Mouse (Mus musculus) neutrophil, adult 5-6 weeks (primary cell): Measurements from ENCODE around the gene Znfx1. TPM values are rescaled to one million over a fixed set of nuclear protein-coding genes. Genes with fewer than 3 reads are reported as not detected.
A peak's percentile ranks its signal among the peaks of the same experiment; 100 is the strongest.

ENCODE experiments used
- ATAC-seq: fragments of 151-379, 151-347 bp; 2 replicates; pipeline ENCODE4 v1.8.0; 2017; ENCODE audit warnings: mild to moderate bottlenecking, moderate TSS enrichment; ENCODE audit not compliant: insufficient number of reproducible peaks, poor library complexity, low FRiP score, severe bottlenecking; ENCODE audit errors: extremely low read depth
- total RNA-seq: library from RNA; stranded (forward); fragments of 200-1000 nt; gene quantifications from 2 replicates; pipeline ENCODE4 v1.2.3, GENCODE M21; 2017

Gene Znfx1
- total RNA-seq: 60.8 and 65.7 TPM in 2 replicates

GRCm38 (mm10) chr2:167062965-167063880 lies at the start of gene Znfx1:
Gene Znfx1 (minus strand): TSS chr2:167063015.
- peak; percentile 86 for ATAC-seq

DNA sequence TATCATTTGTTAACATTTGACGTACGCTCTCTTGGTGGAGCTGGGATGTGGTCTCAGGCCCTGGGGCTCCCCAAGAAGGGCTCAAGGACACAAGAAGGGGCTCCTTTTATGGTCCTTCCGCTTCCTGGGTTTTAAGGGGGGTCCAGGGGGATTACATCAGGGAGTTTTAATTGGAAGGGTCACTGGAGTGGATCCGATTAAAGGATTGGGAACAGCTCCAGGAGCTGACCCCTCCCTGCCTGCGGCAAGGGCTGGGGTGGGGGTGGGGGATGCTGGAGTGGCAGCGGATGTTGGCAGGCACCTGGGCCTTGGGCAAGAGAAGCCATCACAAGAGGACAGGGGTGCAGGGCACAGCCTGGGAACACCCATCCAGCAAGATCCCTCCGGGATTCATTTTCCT lies 49.4 kb upstream of the Znfx1 start:
- ATAC-seq: no peak

- no peak for ATAC-seq
Observed at GRCm38 (mm10) chr2:167109506-167109905, 46.7 kb upstream of the Znfx1 start.

DNA sequence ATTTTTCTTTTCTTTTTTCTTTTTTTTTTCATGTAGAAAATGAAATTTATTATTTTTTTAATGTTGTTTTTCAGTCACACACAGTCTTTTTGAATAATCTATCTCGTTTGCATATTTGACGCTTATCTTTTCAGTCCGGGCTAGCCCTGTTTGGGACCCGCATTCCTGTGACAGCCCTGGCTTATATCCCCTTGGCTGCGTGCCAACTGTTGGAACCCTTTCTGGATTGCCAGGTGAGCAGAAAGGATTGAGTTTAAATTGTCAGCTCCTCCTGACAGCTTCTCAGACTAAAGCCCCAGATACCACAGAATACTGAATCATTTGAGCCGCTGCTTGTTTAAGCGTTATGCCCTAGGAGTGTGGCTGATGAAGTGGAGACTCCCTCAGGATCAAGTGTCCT lies 40.7 kb upstream of the Znfx1 start:
- no peak for ATAC-seq

DNA sequence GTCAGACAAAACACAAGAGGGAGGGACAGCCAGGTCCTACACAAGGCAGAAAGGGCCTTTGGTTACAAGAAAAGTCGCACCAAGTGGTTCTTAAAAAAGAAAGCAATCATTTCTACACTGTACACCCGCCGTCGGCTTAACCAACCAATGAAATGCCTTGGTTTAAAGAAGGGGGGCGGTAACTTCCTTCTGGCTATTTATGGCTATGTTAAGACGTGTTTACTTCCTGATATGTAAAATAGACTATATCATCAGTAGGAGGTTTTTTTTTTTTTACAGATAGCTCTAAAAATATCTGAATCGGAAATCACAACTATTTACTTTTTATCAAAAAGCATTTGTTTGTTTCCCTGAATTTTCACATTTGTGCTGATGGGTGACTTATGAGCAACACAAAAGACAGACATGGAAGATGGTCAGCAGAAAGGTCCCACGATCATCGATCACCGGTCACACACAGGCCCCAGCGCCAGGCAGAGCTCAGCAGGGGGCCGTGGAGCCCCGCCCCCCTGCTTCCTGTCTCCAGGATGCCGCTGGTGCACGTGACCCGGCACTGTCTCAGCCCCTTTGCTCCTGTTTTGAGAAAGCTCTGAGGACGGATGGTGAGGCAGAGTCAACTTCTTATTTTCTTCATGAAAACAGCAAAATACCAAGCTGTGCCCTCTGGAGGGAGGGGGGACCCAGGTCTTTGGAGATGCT lies 39.1 kb upstream of the Znfx1 start:
- peak; percentile 87 for ATAC-seq

DNA sequence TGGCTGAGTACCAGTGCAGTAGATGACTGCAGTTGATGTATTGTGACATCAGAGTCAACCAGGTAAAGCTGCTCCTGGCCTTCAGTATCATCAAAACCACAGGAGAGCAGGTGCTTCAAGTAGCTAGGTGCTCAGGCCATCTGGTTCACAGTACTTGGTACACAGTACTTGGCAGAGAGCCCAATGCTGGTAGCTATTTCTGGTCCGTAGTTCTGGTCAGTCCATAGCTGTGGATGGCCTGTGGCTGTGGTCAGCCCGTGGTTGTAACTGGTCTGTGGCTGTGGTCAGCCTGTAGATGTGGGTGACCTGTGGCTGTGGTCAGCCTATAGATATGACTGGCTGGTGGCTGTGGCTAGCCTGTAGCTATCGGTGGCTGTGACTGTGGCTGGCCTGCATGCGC lies 31.9 kb upstream of the Znfx1 start:
- ATAC-seq: no peak

- peak; percentile 36; the same call in 1 of the 2 replicates for ATAC-seq
Observed at GRCm38 (mm10) chr2:167093171-167093900, 30.5 kb upstream of the Znfx1 start.

DNA sequence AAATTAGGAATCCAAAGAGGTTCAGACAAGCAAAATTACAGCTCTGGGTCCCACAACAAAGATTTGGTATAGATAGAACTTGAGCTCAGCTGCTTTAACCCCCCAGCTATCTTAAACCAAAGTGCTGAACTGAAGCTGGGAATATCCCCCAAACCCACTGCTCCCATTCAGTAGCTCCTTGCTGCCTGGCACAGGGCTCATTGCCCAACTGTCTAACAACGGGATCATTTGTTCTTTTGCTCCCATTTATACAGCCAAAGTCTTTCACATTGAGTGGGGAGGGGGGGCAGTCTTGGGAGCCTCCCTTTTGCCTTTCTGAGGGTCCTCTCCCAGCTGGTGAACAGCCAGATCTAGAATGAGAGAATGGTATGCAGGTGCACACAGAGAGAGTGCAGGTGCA lies 27.5 kb upstream of the Znfx1 start:
- no peak for ATAC-seq

DNA sequence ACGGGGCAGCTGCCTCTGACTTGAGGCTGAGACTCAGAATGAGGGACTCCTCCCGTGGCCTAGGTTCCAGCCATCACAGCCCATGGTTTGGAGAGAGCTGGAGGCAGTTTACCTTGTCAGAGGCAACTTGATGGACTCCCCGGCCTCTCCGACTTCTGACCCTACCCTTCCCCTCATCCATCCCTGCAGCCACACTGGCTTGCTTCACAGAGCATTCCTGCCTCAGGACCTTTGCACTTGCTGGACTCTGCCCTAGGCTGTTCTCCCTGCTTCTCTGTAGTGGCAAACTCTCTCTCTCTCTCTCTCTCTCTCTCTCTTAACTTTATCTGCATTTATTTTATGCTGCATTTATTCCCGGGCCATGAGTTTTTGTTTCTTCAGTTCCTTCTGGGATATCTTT lies 24.0 kb upstream of the Znfx1 start:
- ATAC-seq: no peak

- no peak for ATAC-seq
Observed at GRCm38 (mm10) chr2:167086092-167086491, 23.3 kb upstream of the Znfx1 start.

GRCm38 (mm10) chr2:167081639-167082038 lies 18.8 kb upstream of the Znfx1 start:
- ATAC-seq: peak; percentile 88

DNA sequence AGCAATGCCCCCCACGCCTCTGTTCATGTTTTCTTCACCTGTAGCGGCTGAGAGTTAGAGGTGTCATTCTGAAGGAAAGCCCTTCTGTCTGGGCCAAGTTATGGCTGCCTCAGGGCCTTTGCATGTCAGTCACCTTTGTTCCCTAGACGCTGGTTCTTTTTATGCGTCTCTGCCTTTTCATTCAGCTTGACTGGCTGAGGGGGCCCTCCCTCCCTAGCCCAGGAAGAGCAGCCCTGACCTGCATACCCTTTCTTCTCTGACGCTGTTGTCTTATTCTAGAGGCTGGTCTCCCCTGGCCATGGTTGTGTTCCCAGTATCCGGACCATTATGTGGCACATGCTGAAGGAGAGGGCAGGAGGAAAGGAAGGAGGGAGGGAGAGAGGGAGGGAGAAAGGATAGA lies 18.3 kb upstream of the Znfx1 start:
- ATAC-seq: peak; percentile 21; the same call in 1 of the 2 replicates

GRCm38 (mm10) chr2:167080387-167080786 lies 17.6 kb upstream of the Znfx1 start:
- ATAC-seq: no peak

DNA sequence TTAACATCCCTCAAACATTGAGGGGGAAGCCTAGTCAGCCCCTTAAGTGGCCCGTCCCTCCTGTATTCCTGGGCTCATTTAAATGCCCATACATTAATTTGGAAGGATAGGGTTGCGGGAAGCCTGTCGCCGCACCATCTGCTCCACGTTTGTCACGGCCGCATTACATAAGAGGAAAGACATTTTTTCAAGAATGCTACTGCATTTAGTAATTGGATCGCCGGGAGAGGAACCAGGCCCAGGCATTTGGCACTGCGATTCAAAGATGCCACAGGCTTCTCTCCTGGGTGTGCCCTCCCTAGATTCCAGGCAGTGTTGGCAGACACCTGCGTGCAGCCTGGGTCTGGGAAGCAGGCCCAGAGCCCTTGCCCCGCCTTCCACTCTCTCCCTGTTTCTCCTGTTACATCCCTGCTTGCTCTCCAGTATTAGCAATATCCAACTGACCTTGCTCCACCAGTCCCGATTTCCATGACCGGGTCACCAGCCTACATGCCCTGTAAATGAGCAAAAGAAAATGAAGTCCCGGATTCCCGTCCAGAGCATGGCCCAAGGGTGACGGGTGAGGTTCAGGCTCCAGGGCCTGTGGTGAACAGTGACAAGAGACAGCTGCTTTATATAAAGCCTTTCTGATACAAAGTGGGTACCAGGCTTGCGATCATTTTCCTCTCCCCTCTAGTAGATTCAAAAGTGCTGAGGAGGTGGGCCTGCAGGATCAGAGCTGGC lies 16.9 kb upstream of the Znfx1 start:
- ATAC-seq: no peak

DNA sequence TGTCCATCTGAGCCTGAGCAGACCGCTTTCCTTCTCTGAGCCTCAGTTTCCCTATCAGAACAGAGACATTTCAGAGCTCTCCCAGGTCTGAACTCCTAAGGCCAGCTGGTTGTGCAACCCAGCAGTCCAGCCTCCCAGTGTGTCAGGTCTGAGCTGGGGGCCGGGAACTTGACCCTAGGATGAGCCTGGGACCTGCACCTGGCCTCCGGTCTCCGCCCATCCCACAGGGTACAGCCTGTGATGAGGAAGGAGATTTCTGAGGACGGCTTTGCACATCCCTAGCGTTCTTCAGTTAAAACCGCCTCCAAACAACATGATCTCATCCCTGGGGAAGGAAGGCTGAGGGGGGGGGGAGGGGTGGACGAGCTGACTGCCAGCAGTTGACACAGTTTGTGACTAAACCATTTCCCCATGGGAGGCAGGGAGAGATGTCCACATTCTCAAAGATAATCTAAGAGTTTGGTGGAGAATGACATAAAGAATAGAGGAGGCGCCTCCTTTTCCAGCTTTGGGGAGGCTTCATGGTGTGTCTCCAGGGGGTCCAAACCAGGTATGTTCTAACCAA lies 16.2 kb upstream of the Znfx1 start:
- no peak for ATAC-seq

DNA sequence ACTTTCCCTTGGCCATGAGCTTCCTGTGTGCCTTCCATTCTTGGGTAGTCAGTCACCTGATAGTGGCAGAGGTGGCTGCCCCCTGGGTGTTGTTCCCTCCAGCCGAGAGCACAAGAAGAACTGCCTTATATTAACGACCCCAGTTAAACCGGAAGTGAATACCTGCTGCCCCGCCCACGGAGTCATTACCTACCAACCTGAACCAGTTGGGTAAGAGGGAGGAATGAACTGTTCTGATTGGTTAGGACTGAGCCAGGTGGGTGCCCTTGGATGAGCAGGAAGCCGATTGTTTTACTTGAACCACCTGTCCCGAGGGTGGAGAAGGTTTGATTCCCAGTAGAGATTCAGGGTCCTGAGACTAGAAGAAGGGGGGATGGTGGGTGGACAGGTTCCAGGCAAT lies 15.7 kb upstream of the Znfx1 start:
- no peak for ATAC-seq

DNA sequence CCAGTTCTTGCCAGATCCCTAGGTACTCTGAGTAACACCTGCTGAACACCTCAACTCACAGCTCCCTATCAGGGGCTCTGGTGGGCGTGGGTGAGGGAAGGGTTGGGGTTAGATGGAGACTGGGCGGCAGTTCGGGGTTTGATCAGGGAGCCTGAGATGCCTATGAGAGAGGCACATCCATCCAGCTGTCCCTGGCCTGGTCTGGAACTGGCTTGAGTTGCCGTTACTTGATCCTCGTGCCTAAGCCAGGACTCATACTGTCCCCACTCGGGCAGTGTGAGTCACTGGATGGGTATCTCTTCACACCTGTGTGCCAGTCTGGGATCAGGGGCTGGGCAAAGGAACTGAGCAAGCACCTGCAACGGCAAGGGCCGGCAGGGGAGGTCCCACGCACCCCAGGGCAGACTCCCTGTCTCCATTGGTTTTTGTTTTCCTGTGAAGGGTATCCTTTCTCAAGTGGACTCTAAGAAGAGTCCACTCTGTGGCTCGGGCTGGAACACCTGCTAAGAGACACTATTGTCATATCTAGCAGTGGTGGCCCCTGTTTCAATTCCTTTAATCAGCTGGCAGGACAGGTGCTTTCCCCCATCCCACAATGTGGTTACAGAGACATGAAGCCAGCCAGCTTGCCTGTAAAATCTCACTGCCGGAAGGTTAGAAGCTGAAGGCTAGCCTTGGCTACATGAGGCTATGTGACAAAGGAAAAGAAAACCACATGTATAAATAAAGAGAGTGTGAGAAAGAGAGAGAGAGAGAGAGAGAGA lies 14.6 kb upstream of the Znfx1 start:
- ATAC-seq: no peak

DNA sequence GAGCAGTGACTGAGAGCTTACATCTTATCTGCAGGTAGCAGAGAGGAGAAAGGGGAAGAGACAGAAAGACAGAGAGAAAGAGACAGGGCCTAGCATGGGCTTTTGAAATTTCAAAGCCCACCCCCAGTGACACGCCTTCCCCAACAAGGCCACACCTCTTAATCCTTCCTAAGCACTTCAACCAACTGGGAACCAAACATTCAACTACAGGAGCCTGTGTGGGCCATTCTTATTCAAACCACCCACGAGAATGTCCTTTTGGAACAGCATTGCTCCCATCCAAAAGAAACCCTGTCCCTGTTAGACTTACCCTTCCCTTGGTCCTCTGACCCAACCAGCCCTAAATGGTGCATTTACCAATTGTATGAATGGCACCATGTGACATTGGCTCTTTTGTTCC lies 13.9 kb upstream of the Znfx1 start:
- no peak for ATAC-seq
